Mouse (Mus musculus) kidney, postnatal 0 days (tissue): ENCODE results near the gene Slc25a22. TPM values are rescaled to one million over a fixed set of nuclear protein-coding genes. Genes with fewer than 3 reads are reported as not detected.

Source experiments
- ATAC-seq: fragments of 200-750 bp; cut with Nextera tagmentation; replicated peaks from 2 replicates; pipeline ENCODE4 v1.8.0; 2017; ENCODE audit warnings: low read depth, moderate number of reproducible peaks, moderate TSS enrichment, moderate library complexity; ENCODE audit not compliant: low FRiP score
- DNase-seq: peaks from one replicate; pipeline ENCODE4 v3.0.0-alpha.2; 2016; ENCODE audit warnings: low spot score
- H3K27ac ChIP-seq: fragments of 300-500 bp; sonication (generic); 2 replicates; pipeline ENCODE4 v1.5.1; 2014; ENCODE audit warnings: mild to moderate bottlenecking
- H3K27me3 ChIP-seq: fragments of 300-500 bp; sonication (generic); 2 replicates; pipeline ENCODE4 v1.6.1; 2014; ENCODE audit warnings: low read length, mixed read lengths; ENCODE audit not compliant: insufficient read depth
- H3K36me3 ChIP-seq: fragments of 300-500 bp; sonication (generic); 2 replicates; pipeline ENCODE4 v1.6.1; 2014; ENCODE audit warnings: low read length, mixed read lengths; ENCODE audit not compliant: insufficient read depth
- H3K4me1 ChIP-seq: fragments of 300-500 bp; sonication (generic); replicated peaks from 2 replicates; pipeline ENCODE4 v1.6.1; 2014; ENCODE audit warnings: antibody characterized with exemption, low read length, mixed read lengths; ENCODE audit not compliant: insufficient read depth
- H3K4me2 ChIP-seq: fragments of 300-500 bp; sonication (generic); 2 replicates; pipeline ENCODE4 v1.6.1; 2014; ENCODE audit warnings: mild to moderate bottlenecking, low read length, moderate library complexity, mixed read lengths
- H3K4me3 ChIP-seq: fragments of 300-500 bp; sonication (generic); replicated peaks from 2 replicates; pipeline ENCODE4 v1.5.1; 2014; ENCODE audit warnings: low read depth, low read length
- H3K9ac ChIP-seq: fragments of 300-500 bp; sonication (generic); 2 replicates; pipeline ENCODE4 v1.6.1; 2014; ENCODE audit warnings: low read depth, low read length
- H3K9me3 ChIP-seq: fragments of 300-500 bp; sonication (generic); replicated peaks from 2 replicates; pipeline ENCODE4 v1.6.1; 2016; ENCODE audit warnings: low read length, inconsistent platforms, mixed read lengths
- CTCF ChIP-seq: IDR thresholded peaks from 2 replicates; pipeline ENCODE4 v1.5.1; 2016; ENCODE audit warnings: antibody characterized with exemption, low read depth, mild to moderate bottlenecking, moderate library complexity
- WGBS: fragments of 180-500 bp; shearing (Covaris S2); extraction: QIAGEN DNeasy Blood & Tissue Kit; methylation state at CpG from one replicate; pipeline ENCODE4 v1.1.7; 2014; 5-methylcytosine and 5-hydroxymethylcytosine counted together
- polyA plus RNA-seq: library from polyadenylated mRNA; unstranded; fragments of >200 nt; fragmentation: Nextera tagmentation; extraction: Ambion mirVana; gene quantifications from 2 replicates; pipeline ENCODE4 v1.2.1, GENCODE M21; 2015

Slc25a22 gene
- polyA plus RNA-seq, 1 experiment from 2014 or later, result 15.8 TPM

GRCm38 (mm10) chr7:141394771-141395170 lies 42.9 kb downstream of the Slc25a22 start:
- peaks cover 6% of the 10 kb centered on the region for H3K4me1 ChIP-seq
- H3K4me2 ChIP-seq, result no peak overlapping the region
- peak; percentile 92 for TF ChIP-seq CTCF
- H3K9ac ChIP-seq, result no peak overlapping the region
- 28% methylated on average over 6 of the region's 6 CpGs for WGBS
- no peaks in the 10 kb centered on the region for H3K9me3 ChIP-seq
- DNase-seq, result peak; percentile 80
- H3K27ac ChIP-seq, result no peak overlapping the region
- no peaks in the 10 kb centered on the region for H3K27me3 ChIP-seq
- no peak overlapping the region for H3K4me3 ChIP-seq
- ATAC-seq, result no peak
- peaks cover 7% of the 10 kb centered on the region; the same call in 1 of the 2 replicates for H3K36me3 ChIP-seq

GRCm38 (mm10) chr7:141394158-141394557 lies 43.5 kb downstream of the Slc25a22 start:
- WGBS, result 83% methylated on average over 7 of the region's 7 CpGs
- Histone ChIP-seq H3K4me2 (no peak overlapping the region), H3K4me1 (peaks cover 6% of the 10 kb centered on the region), H3K9me3 (no peaks in the 10 kb centered on the region), H3K36me3 (peaks cover 5% of the 10 kb centered on the region; the same call in 1 of the 2 replicates), H3K9ac (no peak overlapping the region), H3K27me3 (no peaks in the 10 kb centered on the region), H3K27ac (no peak overlapping the region), H3K4me3 (no peak overlapping the region)
- DNase-seq (no peak), ATAC-seq (no peak)
- TF ChIP-seq CTCF, result no peak

GRCm38 (mm10) chr7:141392552-141393222 lies 45.0 kb downstream of the Slc25a22 start:
- Histone ChIP-seq H3K36me3 (peaks cover 5% of the 10 kb centered on the region; the same call in 1 of the 2 replicates), H3K9me3 (no peaks in the 10 kb centered on the region), H3K27me3 (no peaks in the 10 kb centered on the region), H3K27ac (peak overlapping the region; percentile 81), H3K4me3 (peak overlapping the region; percentile 72), H3K4me1 (peaks cover 6% of the 10 kb centered on the region), H3K4me2 (peak overlapping the region; percentile 82), H3K9ac (peak overlapping the region; percentile 63)
- DNase-seq (no peak), ATAC-seq (no peak; the same call in 1 of the 2 replicates)
- 33% methylated on average over 9 of the region's 9 CpGs for WGBS
- TF ChIP-seq CTCF, result no peak

- Histone ChIP-seq H3K4me3 (peak within 1 kb of the TSS; percentile 72), H3K4me2 (peak within 1 kb of the TSS; percentile 82), H3K9me3 (no peaks in the 10 kb centered on the region), H3K4me1 (peaks cover 6% of the 10 kb centered on the region), H3K27ac (peak within 1 kb of the TSS; percentile 81), H3K36me3 (peaks cover 5% of the 10 kb centered on the region; the same call in 1 of the 2 replicates), H3K27me3 (no peaks in the 10 kb centered on the region), H3K9ac (peak within 1 kb of the TSS; percentile 63)
- TF ChIP-seq CTCF, result no peak
- WGBS, result under 1% methylated on average over 57 of the region's 57 CpGs
- DNase-seq, result peak; percentile 99
- peak; percentile 94 for ATAC-seq
Measured at GRCm38 (mm10) chr7:141391625-141392551, 45.8 kb downstream of the Slc25a22 start, which contains the start of gene Taldo1. Gene Taldo1 (plus strand): TSS chr7:141392199.

GRCm38 (mm10) chr7:141390326-141391259 lies 47.1 kb downstream of the Slc25a22 start:
- TF ChIP-seq CTCF, result no peak
- Histone ChIP-seq H3K4me2 (peak overlapping the region; percentile 82), H3K4me3 (no peak overlapping the region), H3K9ac (no peak overlapping the region), H3K36me3 (no peaks in the 10 kb centered on the region), H3K27me3 (no peaks in the 10 kb centered on the region), H3K4me1 (peaks cover 6% of the 10 kb centered on the region), H3K9me3 (no peaks in the 10 kb centered on the region), H3K27ac (no peak overlapping the region)
- no peak; the same call in 1 of the 2 replicates for ATAC-seq
- WGBS, result 52% methylated on average over 9 of the region's 9 CpGs
- DNase-seq, result no peak
